Mouse (Mus musculus): ENCODE measurements at regions not wholly inside any gene's neighbourhood (a gene's known extent, or its start where the extent isn't known, plus 50 kb on each side); places are given as distances from the start of the nearest gene placed in this dataset.

DNA sequence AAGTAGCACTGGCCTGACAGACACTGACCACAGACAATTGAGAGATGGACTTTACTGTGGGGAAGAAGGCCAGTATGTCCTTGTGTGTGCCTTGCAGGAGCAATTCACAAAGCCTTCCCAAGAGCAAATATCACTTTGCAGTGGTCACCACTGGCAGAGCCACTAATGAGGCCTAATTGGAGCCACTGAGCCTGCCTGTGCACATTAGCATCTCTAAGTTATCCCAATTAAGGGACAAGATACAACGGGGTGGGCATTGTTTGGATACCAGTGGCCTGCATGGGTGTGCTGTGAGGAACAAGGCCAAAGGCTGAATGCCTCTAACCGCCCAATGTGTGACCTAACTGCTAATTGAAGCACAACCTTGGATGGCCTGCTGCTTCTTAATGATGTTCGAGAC lies 433.4 kb upstream of the Ptbp2 start:
- DNase-seq (ENCODE audit: low spot score) = no peak

DNA sequence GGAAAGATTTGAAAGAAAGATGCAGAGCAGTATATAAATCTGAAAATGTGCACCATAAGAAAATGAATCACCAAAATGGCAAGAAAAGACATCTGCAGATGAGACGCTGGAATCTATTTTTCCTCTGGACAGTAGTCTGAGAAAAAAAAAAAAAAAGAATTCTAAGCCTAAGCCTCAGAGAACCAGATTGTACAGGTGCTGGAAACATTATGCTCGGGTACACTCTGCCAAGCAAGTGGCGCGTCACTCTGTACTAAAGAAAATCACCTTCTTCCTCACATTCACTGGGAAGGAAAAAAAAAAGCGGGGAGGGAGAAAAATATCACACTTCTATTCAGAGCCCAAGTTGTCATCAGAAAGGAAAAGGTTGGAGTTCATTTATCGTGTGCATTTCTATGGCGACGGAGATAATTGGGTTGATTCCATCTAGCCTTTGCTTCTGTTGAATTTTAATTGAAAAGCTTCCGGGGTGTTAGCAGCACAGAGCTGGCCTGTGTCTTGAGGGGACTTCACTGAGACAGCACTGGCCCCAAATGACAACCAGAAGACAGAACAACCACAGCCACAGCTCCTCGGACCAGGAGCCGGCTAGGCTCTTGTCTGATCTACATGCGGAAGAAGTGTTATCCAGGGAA lies 430.5 kb upstream of the Ptbp2 start:
- DNase-seq (ENCODE audit: low spot score) = no peak

DNA sequence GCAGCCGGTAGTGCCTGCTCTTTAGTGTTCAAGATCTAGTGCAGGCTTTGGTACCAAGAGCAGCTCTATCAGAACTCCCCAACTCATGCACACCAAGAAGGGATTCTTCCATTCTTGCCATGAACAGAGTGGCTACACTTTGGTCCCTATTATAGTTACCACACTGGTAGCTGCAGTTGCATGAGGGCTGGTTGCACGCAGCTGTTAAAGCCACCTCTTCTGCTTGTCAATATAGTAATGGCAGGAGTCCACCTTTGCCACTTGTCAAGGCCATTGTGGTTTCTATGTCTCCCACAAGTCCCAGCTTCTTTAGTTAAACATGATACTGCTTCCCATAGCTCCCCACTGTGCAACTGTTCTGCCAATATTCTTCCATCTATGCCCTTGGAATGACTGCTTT lies 415.1 kb upstream of the Ptbp2 start:
- DNase-seq (ENCODE audit: low spot score) = no peak

GRCm38 (mm10) chr3:120194501-120194900 lies 410.2 kb upstream of the Ptbp2 start:
- no peak for DNase-seq (ENCODE audit: low spot score)

DNA sequence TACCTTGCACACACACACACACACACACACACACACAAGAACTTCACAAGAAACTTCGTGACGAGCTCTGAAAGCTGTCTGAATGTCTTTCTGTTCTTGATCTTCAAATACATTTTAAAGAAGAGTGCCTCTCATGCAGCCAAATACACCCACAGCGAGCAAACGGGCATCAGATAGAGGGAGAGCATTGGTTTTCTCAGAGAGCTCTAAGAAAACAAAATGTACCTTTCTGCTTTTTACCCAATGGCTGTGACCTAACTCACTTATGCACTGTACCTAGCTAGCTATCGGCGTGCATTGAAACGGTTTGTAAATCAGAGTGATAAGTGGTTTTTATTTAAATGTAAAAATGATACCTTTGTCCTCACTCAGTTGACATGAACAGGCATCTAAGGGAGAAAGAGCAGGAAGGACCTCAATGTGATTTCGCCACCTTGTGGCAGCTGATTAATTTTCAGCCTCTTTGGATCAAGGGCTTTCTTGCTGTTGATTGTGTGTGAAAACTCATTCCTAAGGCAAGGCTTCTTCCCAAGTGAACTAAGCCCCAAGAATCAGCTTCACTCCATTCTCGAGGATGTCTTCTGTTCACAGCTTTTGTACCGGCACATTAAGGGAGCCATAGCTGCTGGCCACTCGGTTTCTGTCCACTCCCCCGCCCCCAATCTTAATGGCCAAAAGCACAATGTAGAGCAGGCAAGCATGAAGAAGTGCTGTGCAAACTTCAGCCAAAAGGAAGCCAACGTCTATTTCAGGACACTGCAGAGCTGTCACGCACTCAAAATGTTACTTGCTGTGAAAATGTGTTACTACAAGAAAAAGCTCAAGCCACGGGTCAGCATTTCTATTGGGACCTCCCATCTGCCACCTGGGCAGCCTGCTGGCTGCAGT lies 408.4 kb upstream of the Ptbp2 start:
- DNase-seq (ENCODE audit: low spot score) = peak; percentile 60

GRCm38 (mm10) chr3:120189606-120190005 lies 405.3 kb upstream of the Ptbp2 start:
- no peak for DNase-seq (ENCODE audit: low spot score)

- no peak for DNase-seq (ENCODE audit: low spot score)
These were observed 396.8 kb upstream of the Ptbp2 start for GRCm38 (mm10) chr3:120180931-120181610.

GRCm38 (mm10) chr3:120175632-120176031 lies 391.4 kb upstream of the Ptbp2 start:
- DNase-seq (ENCODE audit: low spot score) = no peak

All from urinary bladder, postnatal 14 days (tissue).